Mouse (Mus musculus): Measurements from ENCODE around the gene Rab33b. TPM values are rescaled to one million over a fixed set of nuclear protein-coding genes. Genes with fewer than 3 reads are reported as not detected.

The Rab33b gene
- total and polyA plus RNA-seq, 2 experiments from 2014 or later: 31.8 to 32.4 TPM

DNA sequence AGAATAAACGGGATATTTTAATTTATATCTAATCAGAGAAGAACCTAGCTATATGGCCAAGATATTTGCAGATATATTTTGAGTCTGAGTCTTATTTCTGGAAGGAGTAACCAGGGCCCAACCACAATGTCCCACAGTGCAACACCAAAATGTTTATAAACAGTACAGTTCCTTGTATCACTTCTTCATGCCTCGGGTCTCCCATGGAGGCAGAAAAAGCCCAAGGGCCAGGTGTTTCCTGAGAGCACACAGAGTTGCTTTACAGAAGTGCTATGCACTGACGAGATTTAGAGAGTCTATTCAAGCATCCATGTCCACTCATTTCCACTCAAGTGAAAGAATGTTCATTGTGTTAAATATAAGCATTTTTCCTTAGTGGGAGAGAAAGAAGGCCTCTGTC is 1.8 kb upstream of the Rab33b start:
- Histone ChIP-seq H3K9me3 (ENCODE audit: low read length) (no peaks in the 10 kb centered on the region), H3K4me3 (ENCODE audit: low read length) (no peak overlapping the region), H3K27ac (no peak overlapping the region), H3K4me2 (ENCODE audit: low read depth, low read length) (no peak overlapping the region), H3K4me1 (ENCODE audit: insufficient read depth, low read length) (peaks cover 7% of the 10 kb centered on the region), H3K9ac (replicated peaks; ENCODE audit: low read length) (no peak overlapping the region), H3K27me3 (ENCODE audit: insufficient read depth, low read length) (no peaks in the 10 kb centered on the region), H3K36me3 (ENCODE audit: insufficient read depth, low read length) (no peaks in the 10 kb centered on the region)
- ATAC-seq (no peak), DNase-seq (ENCODE audit: low spot score) (no peak)
- no peak for TF ChIP-seq CTCF (IDR thresholded peaks at IDR 0.05; ENCODE audit: low read depth)
- WGBS: 56% methylated on average over 3 of the region's 3 CpGs

GRCm38 (mm10) chr3:51482781-51483180 is 939 bp upstream of the Rab33b start:
- Histone ChIP-seq H3K9me3 (ENCODE audit: low read length) (no peaks in the 10 kb centered on the region), H3K4me3 (ENCODE audit: low read length) (no peak overlapping the region), H3K4me2 (ENCODE audit: low read depth, low read length) (peak overlapping the region; percentile 79), H3K9ac (replicated peaks; ENCODE audit: low read length) (peak overlapping the region; percentile 73; the same call in 1 of the 2 replicates), H3K27me3 (ENCODE audit: insufficient read depth, low read length) (no peaks in the 10 kb centered on the region), H3K36me3 (ENCODE audit: insufficient read depth, low read length) (no peaks in the 10 kb centered on the region), H3K27ac (peak overlapping the region; percentile 85; the same call in 1 of the 2 replicates), H3K4me1 (ENCODE audit: insufficient read depth, low read length) (peaks cover 7% of the 10 kb centered on the region)
- DNase-seq (ENCODE audit: low spot score) (no peak), ATAC-seq (no peak)
- no peak for TF ChIP-seq CTCF (IDR thresholded peaks at IDR 0.05; ENCODE audit: low read depth)
- WGBS: 76% methylated on average over 3 of the region's 3 CpGs

DNA sequence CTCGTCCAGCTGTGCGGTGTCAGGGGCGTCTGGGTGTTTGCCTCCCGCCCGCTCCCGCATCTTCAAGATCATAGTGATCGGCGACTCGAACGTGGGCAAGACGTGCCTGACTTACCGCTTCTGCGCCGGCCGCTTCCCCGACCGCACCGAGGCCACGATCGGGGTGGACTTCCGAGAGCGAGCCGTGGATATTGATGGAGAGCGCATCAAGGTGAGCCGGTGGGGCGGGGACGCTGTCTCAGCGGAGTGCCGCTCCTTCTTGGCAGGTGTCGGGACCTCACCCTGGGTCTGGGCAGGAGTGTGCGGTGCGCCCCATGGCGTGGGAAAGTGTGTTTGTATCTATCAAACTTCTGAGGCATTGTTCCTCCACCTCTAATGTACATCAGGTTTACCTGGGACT is 650 bp downstream of the Rab33b start:
- peak overlapping the region; percentile 61 for H3K4me3 ChIP-seq (ENCODE audit: low read length)
- H3K9me3 ChIP-seq (ENCODE audit: low read length): no peaks in the 10 kb centered on the region
- peak overlapping the region; percentile 73 for H3K9ac ChIP-seq (replicated peaks; ENCODE audit: low read length)
- TF ChIP-seq CTCF (IDR thresholded peaks at IDR 0.05; ENCODE audit: low read depth): no peak; the same call in 1 of the 2 replicates
- H3K27me3 ChIP-seq (ENCODE audit: insufficient read depth, low read length): no peaks in the 10 kb centered on the region
- DNase-seq (ENCODE audit: low spot score) (no peak), ATAC-seq (no peak; the same call in 1 of the 2 replicates)
- under 1% methylated on average over 33 of the region's 33 CpGs for WGBS
- H3K27ac ChIP-seq: peak overlapping the region; percentile 85
- no peaks in the 10 kb centered on the region for H3K36me3 ChIP-seq (ENCODE audit: insufficient read depth, low read length)
- H3K4me2 ChIP-seq (ENCODE audit: low read depth, low read length): peak overlapping the region; percentile 79
- peaks cover 7% of the 10 kb centered on the region for H3K4me1 ChIP-seq (ENCODE audit: insufficient read depth, low read length)

GRCm38 (mm10) chr3:51485347-51485746 is 1.6 kb downstream of the Rab33b start:
- no peak for TF ChIP-seq CTCF (IDR thresholded peaks at IDR 0.05; ENCODE audit: low read depth)
- H3K27ac ChIP-seq: no peak overlapping the region
- no peaks in the 10 kb centered on the region for H3K36me3 ChIP-seq (ENCODE audit: insufficient read depth, low read length)
- H3K9ac ChIP-seq (replicated peaks; ENCODE audit: low read length): no peak overlapping the region
- 75% methylated on average over 4 of the region's 4 CpGs for WGBS
- no peaks in the 10 kb centered on the region for H3K9me3 ChIP-seq (ENCODE audit: low read length)
- DNase-seq (ENCODE audit: low spot score) (no peak), ATAC-seq (no peak)
- H3K4me2 ChIP-seq (ENCODE audit: low read depth, low read length): peak overlapping the region; percentile 79
- H3K4me3 ChIP-seq (ENCODE audit: low read length): peak overlapping the region; percentile 61
- peaks cover 7% of the 10 kb centered on the region for H3K4me1 ChIP-seq (ENCODE audit: insufficient read depth, low read length)
- H3K27me3 ChIP-seq (ENCODE audit: insufficient read depth, low read length): no peaks in the 10 kb centered on the region

GRCm38 (mm10) chr3:51486491-51487195 is 2.9 kb downstream of the Rab33b start:
- no peak for ATAC-seq
- Histone ChIP-seq H3K9me3 (ENCODE audit: low read length) (no peaks in the 10 kb centered on the region), H3K9ac (replicated peaks; ENCODE audit: low read length) (no peak overlapping the region), H3K4me3 (ENCODE audit: low read length) (no peak overlapping the region), H3K36me3 (ENCODE audit: insufficient read depth, low read length) (no peaks in the 10 kb centered on the region), H3K27ac (no peak overlapping the region), H3K4me1 (ENCODE audit: insufficient read depth, low read length) (peaks cover 7% of the 10 kb centered on the region), H3K27me3 (ENCODE audit: insufficient read depth, low read length) (no peaks in the 10 kb centered on the region), H3K4me2 (ENCODE audit: low read depth, low read length) (no peak overlapping the region)
- WGBS: 69% methylated on average over 4 of the region's 4 CpGs
- DNase-seq (ENCODE audit: low spot score): peak; percentile 46
- TF ChIP-seq CTCF (IDR thresholded peaks at IDR 0.05; ENCODE audit: low read depth): no peak

- H3K36me3 ChIP-seq (ENCODE audit: insufficient read depth, low read length): peaks cover 10% of the 10 kb centered on the region; the same call in 1 of the 2 replicates
- H3K27me3 ChIP-seq (ENCODE audit: insufficient read depth, low read length): no peaks in the 10 kb centered on the region
- H3K4me3 ChIP-seq (ENCODE audit: low read length): no peak overlapping the region
- no peak overlapping the region for H3K9ac ChIP-seq (replicated peaks; ENCODE audit: low read length)
- peak overlapping the region; percentile 56 for H3K27ac ChIP-seq
- WGBS: 76% methylated on average over 7 of the region's 7 CpGs
- no peaks in the 10 kb centered on the region for H3K9me3 ChIP-seq (ENCODE audit: low read length)
- DNase-seq (ENCODE audit: low spot score) (peak; percentile 49), ATAC-seq (peak; percentile 55; the same call in 1 of the 2 replicates)
- H3K4me1 ChIP-seq (ENCODE audit: insufficient read depth, low read length): peaks cover 7% of the 10 kb centered on the region
- no peak overlapping the region for H3K4me2 ChIP-seq (ENCODE audit: low read depth, low read length)
- TF ChIP-seq CTCF (IDR thresholded peaks at IDR 0.05; ENCODE audit: low read depth): no peak
Observed at GRCm38 (mm10) chr3:51490088-51490753, 6.5 kb downstream of the Rab33b start.

Data from hindbrain, postnatal 0 days (tissue).